Mouse (Mus musculus) monocyte, adult 2 months (primary cell): Measurements from ENCODE around the gene Pdp2.
A peak's percentile ranks its signal among the peaks of the same experiment; 100 is the strongest.
"Not testable (repeated sequence)": the region's sequence is repeated elsewhere in the genome, so short reads cannot be mapped to it uniquely, and the experiment has no call there.

Experiments
- DNase-seq, 2 experiments: peaks; one replicate each; pipeline ENCODE4 v3.0.0; 2022; ENCODE audit warnings: low spot score in 2 of 2, low read depth in 1 of 2

Pdp2 gene

GRCm38 (mm10) chr8:104591133-104591834, at the start of gene Pdp2:
Gene Pdp2, plus strand, starts transcription at chr8:104591451.
- peak; percentile 68 to 79 for DNase-seq

GRCm38 (mm10) chr8:104541515-104541880, 49.8 kb upstream of the Pdp2 start:
- no peak for DNase-seq

GRCm38 (mm10) chr8:104542160-104542559, 49.1 kb upstream of the Pdp2 start:
- DNase-seq, result no peak

GRCm38 (mm10) chr8:104543440-104544045, 47.7 kb upstream of the Pdp2 start:
- DNase-seq, result no peak

- no peak for DNase-seq
Observed at GRCm38 (mm10) chr8:104555191-104555590, 36.1 kb upstream of the Pdp2 start.

GRCm38 (mm10) chr8:104557226-104557625, 34.0 kb upstream of the Pdp2 start:
- DNase-seq, result no peak

- no peak for DNase-seq
Observed at GRCm38 (mm10) chr8:104560731-104561130, 30.5 kb upstream of the Pdp2 start.

GRCm38 (mm10) chr8:104564633-104565456, 26.4 kb upstream of the Pdp2 start:
- DNase-seq, result peak; percentile 21 to 68

- no peak for DNase-seq
Observed at GRCm38 (mm10) chr8:104565457-104565798, 25.8 kb upstream of the Pdp2 start.

- DNase-seq, result no peak
Observed at GRCm38 (mm10) chr8:104569559-104569958, 21.7 kb upstream of the Pdp2 start.

GRCm38 (mm10) chr8:104570436-104571343, 20.6 kb upstream of the Pdp2 start:
- DNase-seq, result peak; percentile 33 to 53

GRCm38 (mm10) chr8:104576820-104577219, 14.4 kb upstream of the Pdp2 start:
- DNase-seq, result no peak

- DNase-seq, result not testable (repeated sequence)
Observed at GRCm38 (mm10) chr8:104577606-104578005, 13.6 kb upstream of the Pdp2 start.

- DNase-seq, result no peak
Observed at GRCm38 (mm10) chr8:104584522-104584921, 6.7 kb upstream of the Pdp2 start.

- DNase-seq, result no peak
Observed at GRCm38 (mm10) chr8:104590284-104590683, 967 bp upstream of the Pdp2 start.

- DNase-seq, result no peak
Observed at GRCm38 (mm10) chr8:104591856-104592255, 605 bp downstream of the Pdp2 start.

- no peak for DNase-seq
Observed at GRCm38 (mm10) chr8:104592566-104592965, 1.3 kb downstream of the Pdp2 start.

GRCm38 (mm10) chr8:104593536-104594325, 2.5 kb downstream of the Pdp2 start:
- no peak for DNase-seq

GRCm38 (mm10) chr8:104594611-104595362, 3.5 kb downstream of the Pdp2 start:
- no peak for DNase-seq
